ENCODE assay signal across 1 mouse cellular context in the genomic region with DNA sequence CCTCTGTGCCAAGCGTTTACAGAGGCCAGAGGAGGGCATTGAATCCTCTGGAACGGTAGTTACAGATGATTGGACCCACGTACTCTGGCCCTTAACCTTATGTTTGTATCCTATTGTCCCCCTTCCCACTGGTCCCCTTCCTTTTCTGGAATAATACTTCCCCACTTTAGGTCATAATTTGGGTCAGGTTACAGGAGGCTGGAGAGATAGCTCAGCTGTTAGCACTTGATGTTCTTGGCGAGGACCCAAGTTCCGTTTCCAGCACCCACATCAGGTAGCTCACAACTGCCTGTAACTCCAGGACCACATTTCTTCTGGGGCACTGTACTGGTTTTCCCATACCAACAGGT.
TF ChIP-seq lines count a peak whose summit lies in the region.

No protein-coding gene starts in this region.

TF ChIP-seq in C2C12, 6 proteins besides CTCF, POLR2A, EP300 and RAD21 (continued from another document):
- TF ChIP-seq FOSL1 (IDR thresholded peaks at IDR 0.05; ENCODE audit: insufficient read depth, low read length, poor library complexity, severe bottlenecking) (no peak), CEBPB (IDR thresholded peaks at IDR 0.05; ENCODE audit: low read depth) (no peak), MAX (IDR thresholded peaks at IDR 0.05) (no peak), MYOG (IDR thresholded peaks at IDR 0.05; ENCODE audit: control insufficient read depth, extremely low read depth, insufficient read length) (no peak), MYOD1 (IDR thresholded peaks at IDR 0.05; ENCODE audit: control insufficient read depth, insufficient read length, low read depth) (no peak)
